Mouse (Mus musculus): ENCODE measurements around the gene Hlcs.

- no peak for TF ChIP-seq CTCF (conservative IDR thresholded peaks at IDR 0.05; ENCODE audit: insufficient read depth, insufficient read length, low read depth, low read length)
- no peak for TF ChIP-seq POLR2A (IDR thresholded peaks at IDR 0.05; ENCODE audit: low read depth, low read length)
These were observed 2.0 kb downstream of the Hlcs start for GRCm38 (mm10) chr16:94311416-94311815.

Measured in kidney, adult 2 months (tissue).